Mouse (Mus musculus): Measurements from ENCODE around the gene Galnt15. TPM values are rescaled to one million over a fixed set of nuclear protein-coding genes. Genes with fewer than 3 reads are reported as not detected.
A peak's percentile ranks its signal among the peaks of the same experiment; 100 is the strongest.

Galnt15 gene
- polyA plus RNA-seq, 1 experiment from 2014 or later = 0.10 TPM

DNA sequence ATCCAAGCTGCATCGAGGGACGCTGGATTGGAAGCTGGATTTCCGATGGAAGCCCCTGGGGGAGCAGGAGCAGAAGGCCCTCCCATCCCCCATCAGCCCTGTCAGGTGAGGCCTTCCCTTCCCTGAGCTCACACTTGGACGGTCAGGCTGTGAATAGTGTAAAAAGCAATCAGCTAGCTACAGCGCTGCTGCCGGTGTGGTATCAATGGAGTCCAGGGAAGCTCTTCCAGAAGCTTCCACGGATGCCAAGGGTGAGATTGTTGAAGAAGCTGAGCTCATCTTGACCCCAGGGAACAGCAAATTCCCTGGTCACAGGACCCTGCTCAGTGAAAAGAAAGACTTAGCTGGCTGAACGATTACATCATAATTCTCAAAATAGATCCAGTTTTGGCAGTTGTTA, 17.6 kb downstream of the Galnt15 start:
- H3K9me3 ChIP-seq (replicated peaks) = no peaks in the 10 kb centered on the region
- DNase-seq (ENCODE audit: low spot score) = no peak
- WGBS = 86% methylated on average over 8 of the region's 8 CpGs
- H3K36me3 ChIP-seq = no peaks in the 10 kb centered on the region
- H3K27ac ChIP-seq (replicated peaks) = 0 out of 2 replicates have a peak overlapping the region, but pooled peaks have one; percentile 17
- H3K4me3 ChIP-seq = no peak overlapping the region
- H3K27me3 ChIP-seq (ENCODE audit: low read depth, poor library complexity, severe bottlenecking) = no peaks in the 10 kb centered on the region
- 0 out of 2 replicates have a peak, but pooled peaks cover 2% of the 10 kb centered on the region for H3K4me1 ChIP-seq

DNA sequence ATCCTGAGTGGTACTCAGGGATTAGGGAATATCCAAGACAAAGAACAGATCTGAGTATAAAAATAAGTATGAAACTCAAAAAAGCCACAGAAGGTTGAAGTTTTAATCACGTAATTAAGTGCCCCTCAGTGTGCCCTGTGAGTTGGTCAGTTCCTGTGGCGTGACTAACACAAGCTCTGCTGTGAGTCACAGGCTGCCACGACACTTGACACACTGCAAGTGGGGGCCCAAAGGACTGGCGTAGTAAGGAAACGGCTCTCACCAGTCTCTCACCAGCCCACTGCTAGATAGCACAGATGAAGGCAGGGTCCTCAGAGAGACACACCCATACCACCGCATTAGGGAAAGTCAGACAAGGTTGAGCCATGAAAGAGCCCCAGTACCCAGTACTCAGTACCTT, 21.4 kb downstream of the Galnt15 start:
- no peak overlapping the region for H3K27ac ChIP-seq (replicated peaks)

DNA sequence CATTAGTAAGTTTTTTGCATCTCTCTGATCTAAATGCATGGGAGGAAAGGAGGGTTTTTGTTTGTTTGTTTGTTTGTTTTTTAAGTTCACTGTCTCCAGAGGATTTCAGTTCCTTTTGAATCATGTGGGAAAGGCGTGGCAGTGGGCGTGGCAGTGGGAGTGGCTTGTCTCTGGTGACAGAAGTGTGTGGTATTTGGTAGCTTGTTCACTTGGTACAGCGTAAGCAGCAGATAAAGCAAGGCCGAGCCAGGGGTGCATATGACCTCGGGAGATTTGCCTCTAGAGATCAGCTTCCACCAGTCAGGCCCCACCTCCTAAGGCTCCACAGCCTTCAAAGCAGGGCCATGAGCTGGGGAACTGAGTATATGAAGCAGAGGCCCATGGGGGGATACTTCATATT, 25.1 kb downstream of the Galnt15 start:
- WGBS = 79% methylated on average over 5 of the region's 5 CpGs
- Histone ChIP-seq H3K27me3 (ENCODE audit: low read depth, poor library complexity, severe bottlenecking) (no peaks in the 10 kb centered on the region), H3K4me3 (no peak overlapping the region), H3K27ac (replicated peaks) (no peak overlapping the region), H3K36me3 (no peaks in the 10 kb centered on the region), H3K4me1 (0 out of 2 replicates have a peak, but pooled peaks cover 2% of the 10 kb centered on the region), H3K9me3 (replicated peaks) (no peaks in the 10 kb centered on the region)
- DNase-seq (ENCODE audit: low spot score) = no peak

More for the DNA sequence above, 21.4 kb downstream of the Galnt15 start:
- no peaks in the 10 kb centered on the region for H3K9me3 ChIP-seq (replicated peaks)
- 0 out of 2 replicates have a peak, but pooled peaks cover 4% of the 10 kb centered on the region for H3K4me1 ChIP-seq
- H3K36me3 ChIP-seq = no peaks in the 10 kb centered on the region
- no peak for DNase-seq (ENCODE audit: low spot score)
- no peaks in the 10 kb centered on the region for H3K27me3 ChIP-seq (ENCODE audit: low read depth, poor library complexity, severe bottlenecking)
- 87% methylated on average over 6 of the region's 6 CpGs for WGBS
- H3K4me3 ChIP-seq = no peak overlapping the region

DNA sequence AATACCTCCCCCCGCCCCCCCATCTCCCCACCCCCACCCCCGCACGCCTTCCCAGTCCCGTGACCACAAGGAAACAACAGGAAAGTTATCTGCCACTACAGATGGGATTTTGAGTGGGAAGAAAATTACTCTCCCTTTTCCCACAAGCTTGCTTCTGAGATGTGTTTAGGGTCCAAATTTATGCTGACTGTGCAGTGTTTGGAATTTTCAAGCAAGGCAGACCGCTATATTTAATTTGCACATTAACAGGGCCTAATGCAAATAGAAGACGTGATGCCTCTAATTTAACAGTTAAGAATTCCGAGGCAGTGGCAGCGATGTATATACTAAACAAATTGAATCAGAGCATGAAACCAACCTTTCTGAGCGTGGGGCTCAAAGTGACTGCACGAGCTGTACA, 26.0 kb downstream of the Galnt15 start:
- H3K4me1 ChIP-seq = 0 out of 2 replicates have a peak, but pooled peaks cover 2% of the 10 kb centered on the region
- no peaks in the 10 kb centered on the region for H3K9me3 ChIP-seq (replicated peaks)
- no peaks in the 10 kb centered on the region for H3K27me3 ChIP-seq (ENCODE audit: low read depth, poor library complexity, severe bottlenecking)
- no peak overlapping the region for H3K27ac ChIP-seq (replicated peaks)
- 75% methylated on average over 10 of the region's 10 CpGs for WGBS
- no peak overlapping the region for H3K4me3 ChIP-seq
- no peak for DNase-seq (ENCODE audit: low spot score)
- no peaks in the 10 kb centered on the region for H3K36me3 ChIP-seq

DNA sequence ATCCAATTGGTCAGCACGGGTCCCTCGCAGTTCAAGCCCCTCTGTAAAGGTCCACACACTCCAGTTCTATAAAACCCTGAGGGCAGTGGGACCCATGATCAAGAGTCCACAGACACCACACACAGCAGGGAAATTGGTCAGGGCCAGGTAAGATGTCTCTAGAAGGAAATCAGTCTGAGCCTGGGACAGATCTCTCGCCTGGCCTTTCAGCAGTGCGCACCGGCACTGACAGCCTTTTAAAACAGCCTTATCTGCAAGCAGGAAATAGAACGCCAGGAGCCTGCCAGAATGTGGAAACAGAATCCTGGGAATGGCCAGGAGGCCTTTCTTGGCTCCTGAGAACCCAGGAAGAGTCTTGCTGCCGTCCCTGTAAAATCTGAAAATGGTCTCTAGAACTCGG, 27.0 kb downstream of the Galnt15 start:
- no peaks in the 10 kb centered on the region for H3K9me3 ChIP-seq (replicated peaks)
- H3K36me3 ChIP-seq = no peaks in the 10 kb centered on the region
- DNase-seq (ENCODE audit: low spot score) = no peak
- H3K27me3 ChIP-seq (ENCODE audit: low read depth, poor library complexity, severe bottlenecking) = no peaks in the 10 kb centered on the region
- no peak overlapping the region for H3K4me3 ChIP-seq
- H3K27ac ChIP-seq (replicated peaks) = no peak overlapping the region
- H3K4me1 ChIP-seq = 0 out of 2 replicates have a peak, but pooled peaks cover 2% of the 10 kb centered on the region
- WGBS = 86% methylated on average over 8 of the region's 8 CpGs

DNA sequence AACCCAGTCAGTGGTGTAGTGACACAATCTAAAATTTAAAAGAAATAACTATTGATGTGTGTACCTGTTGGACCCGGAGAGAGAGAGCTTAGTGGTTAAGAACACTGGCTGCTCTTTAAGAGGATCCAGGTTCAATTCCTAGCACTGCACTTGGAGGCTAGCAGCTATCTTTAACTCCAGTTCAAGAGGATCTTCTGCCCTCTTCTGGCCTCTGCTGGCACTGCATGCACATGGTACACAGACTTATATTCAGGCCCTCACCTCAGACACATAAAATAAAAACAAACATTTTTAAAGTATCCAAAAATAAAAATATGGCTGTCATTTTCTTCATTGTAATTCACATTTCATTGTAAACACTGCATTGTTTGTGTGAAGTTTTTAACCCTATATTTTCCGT, 27.9 kb downstream of the Galnt15 start:
- no peaks in the 10 kb centered on the region for H3K27me3 ChIP-seq (ENCODE audit: low read depth, poor library complexity, severe bottlenecking)
- 92% methylated on average over 2 of the region's 2 CpGs for WGBS

DNA sequence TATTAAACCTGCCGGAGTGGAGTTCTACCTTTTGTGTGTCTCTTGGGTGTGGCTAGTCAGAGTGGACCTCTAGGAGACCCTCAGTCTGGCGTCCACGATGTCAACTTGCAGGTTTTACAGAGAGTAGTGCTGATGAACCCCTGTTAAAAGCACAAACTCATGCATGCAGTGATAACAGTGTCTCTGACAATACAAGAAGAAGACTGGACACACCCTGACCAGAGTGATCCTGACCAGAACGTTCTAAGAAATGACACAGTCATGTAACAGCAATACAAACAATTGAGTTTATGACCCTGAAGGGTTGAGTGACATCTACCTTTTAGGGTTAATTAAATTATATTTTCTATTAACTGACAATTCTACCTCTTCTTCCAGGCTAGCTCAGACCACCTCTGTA, 28.9 kb downstream of the Galnt15 start:
- Histone ChIP-seq H3K27ac (replicated peaks) (no peak overlapping the region), H3K27me3 (ENCODE audit: low read depth, poor library complexity, severe bottlenecking) (no peaks in the 10 kb centered on the region), H3K9me3 (replicated peaks) (no peaks in the 10 kb centered on the region), H3K4me3 (no peak overlapping the region), H3K36me3 (no peaks in the 10 kb centered on the region), H3K4me1 (0 out of 2 replicates have a peak, but pooled peaks cover 2% of the 10 kb centered on the region)
- WGBS = 86% methylated on average over 4 of the region's 4 CpGs
- DNase-seq (ENCODE audit: low spot score) = no peak

More for the DNA sequence above, 27.9 kb downstream of the Galnt15 start:
- 0 out of 2 replicates have a peak, but pooled peaks cover 2% of the 10 kb centered on the region for H3K4me1 ChIP-seq
- H3K36me3 ChIP-seq = no peaks in the 10 kb centered on the region
- H3K9me3 ChIP-seq (replicated peaks) = no peaks in the 10 kb centered on the region
- H3K4me3 ChIP-seq = no peak overlapping the region
- no peak overlapping the region for H3K27ac ChIP-seq (replicated peaks)
- no peak for DNase-seq (ENCODE audit: low spot score)

DNA sequence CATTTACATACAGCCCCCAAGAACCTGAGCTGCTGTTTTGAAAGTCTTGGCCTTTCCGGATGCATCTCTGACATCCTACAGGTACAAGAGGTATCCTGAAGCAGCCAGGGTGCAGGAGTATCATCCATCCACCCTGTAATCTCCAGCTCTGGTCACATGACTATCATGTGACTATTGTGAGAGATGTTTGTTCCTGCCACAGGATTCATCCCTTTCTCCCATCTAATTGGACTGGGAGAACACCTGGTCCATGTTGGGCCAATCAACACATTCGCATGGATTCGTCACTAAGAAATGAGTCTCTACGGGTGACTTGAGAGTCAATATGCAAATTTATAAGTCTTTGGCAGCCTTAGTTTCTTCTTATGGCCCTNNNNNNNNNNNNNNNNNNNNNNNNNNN, 32.6 kb downstream of the Galnt15 start:
- Histone ChIP-seq H3K4me1 (no peaks in the 10 kb centered on the region), H3K36me3 (no peaks in the 10 kb centered on the region), H3K27me3 (ENCODE audit: low read depth, poor library complexity, severe bottlenecking) (no peaks in the 10 kb centered on the region), H3K4me3 (no peak overlapping the region), H3K9me3 (replicated peaks) (peaks cover 11% of the 10 kb centered on the region; the same call in 1 of the 2 replicates), H3K27ac (replicated peaks) (no peak overlapping the region)
- 86% methylated on average over 4 of the region's 4 CpGs for WGBS
- no peak for DNase-seq (ENCODE audit: low spot score)

DNA sequence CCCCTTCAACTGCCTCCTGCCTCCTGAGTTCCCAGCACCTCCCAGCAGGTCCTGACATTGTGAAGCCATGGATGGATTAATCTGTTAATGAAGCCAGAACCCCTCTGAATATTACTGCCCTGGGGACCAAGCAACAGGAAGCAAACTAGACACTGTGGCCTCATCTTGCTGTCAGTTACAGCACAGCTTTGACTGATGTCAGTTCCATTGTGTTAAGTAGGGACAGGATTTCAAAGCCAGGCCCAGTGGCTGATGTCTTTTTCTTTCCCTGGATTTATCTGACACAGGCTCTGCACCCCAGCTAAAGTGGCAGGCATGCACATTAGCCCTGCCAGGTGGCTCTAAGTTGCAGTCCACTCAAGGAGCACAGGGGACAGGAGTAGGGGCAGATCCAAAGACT, 44.0 kb downstream of the Galnt15 start:
- DNase-seq (ENCODE audit: low spot score) = no peak
- Histone ChIP-seq H3K36me3 (no peaks in the 10 kb centered on the region), H3K27me3 (ENCODE audit: low read depth, poor library complexity, severe bottlenecking) (no peaks in the 10 kb centered on the region), H3K27ac (replicated peaks) (no peak overlapping the region), H3K4me1 (peaks cover 11% of the 10 kb centered on the region; the same call in 1 of the 2 replicates), H3K9me3 (replicated peaks) (no peaks in the 10 kb centered on the region), H3K4me3 (no peak overlapping the region)

DNA sequence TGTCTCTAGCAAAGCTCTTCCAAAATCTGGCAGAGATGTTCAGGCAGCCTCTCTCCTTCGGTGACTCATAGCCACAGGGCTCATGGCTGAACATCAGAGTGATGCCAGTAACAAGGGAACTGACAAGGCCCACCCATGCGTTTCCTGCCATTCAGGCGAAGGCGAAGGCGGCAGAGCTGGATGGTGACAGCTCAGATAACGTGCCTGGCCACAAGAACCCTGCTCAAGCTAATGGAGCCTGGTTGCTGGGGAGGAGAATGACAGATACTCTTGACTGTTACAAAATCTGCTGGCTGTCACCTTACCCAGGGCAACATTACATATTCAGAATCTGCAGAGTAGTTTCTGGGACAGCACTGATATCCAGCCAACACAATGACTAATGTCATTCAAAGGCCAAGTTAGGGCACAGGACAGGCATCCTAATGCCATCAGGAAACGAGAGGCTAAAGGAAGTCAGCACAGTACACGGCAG, 44.5 kb downstream of the Galnt15 start:
- Histone ChIP-seq H3K4me1 (peaks cover 11% of the 10 kb centered on the region; the same call in 1 of the 2 replicates), H3K27me3 (ENCODE audit: low read depth, poor library complexity, severe bottlenecking) (no peaks in the 10 kb centered on the region), H3K4me3 (no peak overlapping the region), H3K9me3 (replicated peaks) (no peaks in the 10 kb centered on the region), H3K36me3 (peaks cover 2% of the 10 kb centered on the region; the same call in 1 of the 2 replicates), H3K27ac (replicated peaks) (no peak overlapping the region)
- no peak for DNase-seq (ENCODE audit: low spot score)
- 69% methylated on average over 8 of the region's 8 CpGs for WGBS

DNA sequence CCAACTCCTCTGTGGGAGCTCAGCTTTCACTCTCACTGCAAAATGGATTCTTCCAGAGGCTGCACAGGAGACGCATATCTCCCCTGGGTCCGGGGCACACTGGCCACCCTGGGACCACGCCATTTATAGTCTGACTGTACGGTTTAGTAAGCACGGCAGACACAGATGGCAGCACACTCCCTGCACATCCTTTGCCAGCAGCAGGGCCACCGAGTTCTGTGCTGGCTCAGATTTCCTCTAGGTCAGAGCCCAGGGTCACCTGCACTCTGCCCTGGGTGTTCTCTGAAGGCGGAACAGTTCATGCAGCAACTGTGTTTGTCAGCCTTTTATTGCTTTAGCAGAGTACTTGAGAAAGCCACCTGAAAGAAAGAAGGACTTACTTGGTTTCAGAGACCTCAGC, 45.1 kb downstream of the Galnt15 start:
- H3K4me3 ChIP-seq = no peak overlapping the region
- H3K27ac ChIP-seq (replicated peaks) = no peak overlapping the region
- H3K9me3 ChIP-seq (replicated peaks) = no peaks in the 10 kb centered on the region
- H3K36me3 ChIP-seq = peaks cover 5% of the 10 kb centered on the region; the same call in 1 of the 2 replicates
- 69% methylated on average over 7 of the region's 7 CpGs for WGBS
- no peak for DNase-seq (ENCODE audit: low spot score)
- H3K27me3 ChIP-seq (ENCODE audit: low read depth, poor library complexity, severe bottlenecking) = no peaks in the 10 kb centered on the region
- peaks cover 11% of the 10 kb centered on the region; the same call in 1 of the 2 replicates for H3K4me1 ChIP-seq

DNA sequence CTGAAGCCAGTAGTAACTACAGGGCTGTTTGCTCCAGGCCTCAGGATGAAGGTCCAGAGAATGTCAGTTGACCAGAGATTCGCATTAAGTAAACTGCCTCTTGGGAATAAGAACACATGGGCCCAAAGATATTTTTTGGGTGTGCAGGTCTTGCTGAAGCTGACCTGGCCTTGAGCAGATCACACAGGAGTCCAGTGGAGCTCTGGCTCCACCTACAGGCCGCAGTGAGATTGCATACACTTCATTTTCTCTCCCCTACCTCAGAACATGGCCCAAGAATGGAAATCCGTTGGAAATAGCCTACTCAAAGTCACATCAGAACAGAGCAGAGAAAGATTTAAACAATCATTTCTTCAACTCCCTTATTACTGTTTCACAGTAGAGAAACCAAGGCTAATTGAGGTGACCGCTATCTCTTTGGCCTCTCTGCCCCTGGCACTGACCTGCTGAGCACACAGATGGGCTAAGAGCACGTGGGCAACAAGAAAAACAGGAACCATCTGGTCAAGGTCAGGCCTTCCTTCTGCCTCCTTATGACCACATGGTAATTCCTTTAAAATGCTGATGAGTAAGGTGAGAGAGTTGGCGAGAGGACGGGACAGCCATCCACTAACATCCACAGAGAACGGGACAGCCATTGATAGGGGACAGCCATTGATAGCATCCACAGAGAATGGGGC, 48.2 kb downstream of the Galnt15 start:
- H3K36me3 ChIP-seq = peaks cover 30% of the 10 kb centered on the region
- no peak overlapping the region for H3K27ac ChIP-seq (replicated peaks)
- no peaks in the 10 kb centered on the region for H3K27me3 ChIP-seq (ENCODE audit: low read depth, poor library complexity, severe bottlenecking)
- 51% methylated on average over 8 of the region's 8 CpGs for WGBS
- H3K9me3 ChIP-seq (replicated peaks) = no peaks in the 10 kb centered on the region
- H3K4me3 ChIP-seq = no peak overlapping the region
- peak; percentile 74 for DNase-seq (ENCODE audit: low spot score)
- peaks cover 11% of the 10 kb centered on the region; the same call in 1 of the 2 replicates for H3K4me1 ChIP-seq

DNA sequence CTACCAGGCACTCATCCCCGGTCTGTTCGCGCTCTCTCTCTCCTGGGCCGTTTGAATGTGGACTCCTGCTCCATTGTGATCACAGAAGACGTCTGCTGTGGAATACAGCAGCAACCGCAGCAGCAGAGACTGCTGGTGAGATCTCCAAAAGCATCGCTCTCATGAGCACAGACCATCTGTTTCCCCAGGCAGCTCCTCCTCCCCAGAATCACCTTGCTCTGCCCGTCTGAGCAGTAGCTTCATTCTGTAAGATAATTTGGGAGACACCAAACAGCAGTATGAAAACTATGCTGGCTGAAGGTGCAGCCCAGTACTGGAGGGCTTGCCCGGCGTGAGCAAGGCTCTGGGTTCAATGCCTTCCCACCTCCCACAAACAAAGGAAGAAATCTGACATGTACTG, 52.2 kb downstream of the Galnt15 start:
- H3K27ac ChIP-seq (replicated peaks) = no peak overlapping the region
- H3K36me3 ChIP-seq = peaks cover 40% of the 10 kb centered on the region
- no peak for DNase-seq (ENCODE audit: low spot score)
- H3K27me3 ChIP-seq (ENCODE audit: low read depth, poor library complexity, severe bottlenecking) = no peaks in the 10 kb centered on the region
- no peaks in the 10 kb centered on the region for H3K9me3 ChIP-seq (replicated peaks)
- no peak overlapping the region for H3K4me3 ChIP-seq
- peaks cover 14% of the 10 kb centered on the region for H3K4me1 ChIP-seq
- WGBS = 89% methylated on average over 10 of the region's 10 CpGs

Data from midbrain, embryonic 10.5 days (tissue).